Mouse (Mus musculus) MEL (cell line): Measurements from ENCODE around the gene Shisa2. TPM values are rescaled to one million over a fixed set of nuclear protein-coding genes. Genes with fewer than 3 reads are reported as not detected.

Experiments
- DNase-seq: peaks from one replicate; pipeline ENCODE4 v3.0.0; 2011; ENCODE audit warnings: low read depth, low spot score
- H3K27ac ChIP-seq: 2 replicates; pipeline ENCODE4 v1.5.1; 2012; ENCODE audit warnings: low read depth, mild to moderate bottlenecking, control low read depth, low read length, moderate library complexity; ENCODE audit not compliant: control insufficient read depth
- H3K27me3 ChIP-seq, 2 experiments: fragments of 150-350 bp in 1 of 2; sonication (generic) in 1 of 2; 2 replicates each; pipeline ENCODE4 v1.6.1; 2012; ENCODE audit warnings: low read length in 2 of 2, mild to moderate bottlenecking in 2 of 2, improper control_type of control experiment in 1 of 2, moderate library complexity in 1 of 2; ENCODE audit not compliant: insufficient read depth in 2 of 2, control insufficient read depth in 1 of 2
- H3K36me3 ChIP-seq, 2 experiments: 2 replicates each; pipeline ENCODE4 v1.6.1; 2012 to 2014; ENCODE audit warnings: low read length in 2 of 2, improper control_type of control experiment in 1 of 2, inconsistent platforms in 1 of 2, mild to moderate bottlenecking in 1 of 2; ENCODE audit not compliant: insufficient read depth in 2 of 2, control insufficient read depth in 1 of 2
- H3K4me1 ChIP-seq, 2 experiments: fragments of 150-350 bp in 1 of 2; sonication (generic) in 1 of 2; 2 replicates each; pipeline ENCODE4 v1.6.1; 2012; ENCODE audit warnings: low read length in 2 of 2, improper control_type of control experiment in 1 of 2, mild to moderate bottlenecking in 1 of 2; ENCODE audit not compliant: insufficient read depth in 2 of 2, control insufficient read depth in 1 of 2
- H3K4me3 ChIP-seq, 2 experiments: fragments of 150-350 bp in 1 of 2; sonication (generic) in 1 of 2; 2 replicates each; pipeline ENCODE4 v1.5.1; 2012; ENCODE audit warnings: low read depth in 2 of 2, low read length in 2 of 2, mild to moderate bottlenecking in 2 of 2, moderate library complexity in 2 of 2, control low read depth in 1 of 2, improper control_type of control experiment in 1 of 2; ENCODE audit not compliant: control insufficient read depth in 1 of 2, insufficient read depth in 1 of 2
- H3K79me2 ChIP-seq: 2 replicates; pipeline ENCODE4 v1.6.1; 2012; ENCODE audit warnings: mild to moderate bottlenecking, low read length, moderate library complexity; ENCODE audit not compliant: control insufficient read depth, poor library complexity, insufficient read depth
- H3K9ac ChIP-seq: 2 replicates; pipeline ENCODE4 v1.6.1; 2012; ENCODE audit warnings: low read depth, mild to moderate bottlenecking, control low read depth, low read length, moderate library complexity; ENCODE audit not compliant: control insufficient read depth, poor library complexity, severe bottlenecking
- H3K9me3 ChIP-seq: fragments of 150-350 bp; sonication (generic); replicated peaks from 2 replicates; pipeline ENCODE4 v1.6.1; 2012; ENCODE audit warnings: mild to moderate bottlenecking, low read length, improper control_type of control experiment, moderate library complexity; ENCODE audit not compliant: insufficient read depth
- CHD1 ChIP-seq: IDR thresholded peaks from 2 replicates; pipeline ENCODE4 v1.6.1; 2012; ENCODE audit warnings: low read depth, mild to moderate bottlenecking, inconsistent platforms, low read length, improper control_type of control experiment
- CHD2 ChIP-seq: IDR thresholded peaks from 2 replicates; pipeline ENCODE4 v1.6.1; 2011; ENCODE audit warnings: low read length, improper control_type of control experiment
- CTCF ChIP-seq, 3 experiments: IDR thresholded peaks in 2 of 3; conservative IDR thresholded peaks in 1 of 3; 2 replicates each; pipeline ENCODE4 v1.5.1; 2011 to 2012; ENCODE audit warnings: low read length in 3 of 3, low read depth in 2 of 3, mild to moderate bottlenecking in 2 of 3, improper control_type of control experiment in 1 of 3, inconsistent platforms in 1 of 3, mixed read lengths in 1 of 3, moderate library complexity in 1 of 3; ENCODE audit not compliant: control insufficient read depth in 1 of 3, insufficient read depth in 1 of 3, poor library complexity in 1 of 3, severe bottlenecking in 1 of 3
- E2F4 ChIP-seq: IDR thresholded peaks from 2 replicates; pipeline ENCODE4 v1.6.1; 2011; ENCODE audit warnings: low read depth, low read length, improper control_type of control experiment, borderline replicate concordance
- ELF1 ChIP-seq: IDR thresholded peaks from 2 replicates; pipeline ENCODE4 v1.6.1; 2014; ENCODE audit warnings: low read depth, mild to moderate bottlenecking, inconsistent platforms, low read length, improper control_type of control experiment, moderate library complexity
- EP300 ChIP-seq, 2 experiments: IDR thresholded peaks; 2 replicates each; pipeline ENCODE4 v1.6.1; 2011; ENCODE audit warnings: improper control_type of control experiment in 2 of 2, low read length in 2 of 2, low read depth in 1 of 2, mild to moderate bottlenecking in 1 of 2
- ETS1 ChIP-seq: IDR thresholded peaks from 2 replicates; pipeline ENCODE4 v1.6.1; 2012; ENCODE audit warnings: low read depth, mild to moderate bottlenecking, inconsistent platforms, low read length, improper control_type of control experiment, moderate library complexity
- GABPA ChIP-seq: IDR thresholded peaks from 2 replicates; pipeline ENCODE4 v1.6.1; 2012; ENCODE audit warnings: low read depth, mild to moderate bottlenecking, inconsistent platforms, low read length, improper control_type of control experiment, moderate library complexity
- GATA1 ChIP-seq: IDR thresholded peaks from 2 replicates; pipeline ENCODE4 v1.6.1; 2011; ENCODE audit warnings: low read depth, low read length, improper control_type of control experiment
- JUND ChIP-seq: IDR thresholded peaks from 2 replicates; pipeline ENCODE4 v1.6.1; 2011; ENCODE audit warnings: low read depth, mild to moderate bottlenecking, improper control_type of control experiment, low read length
- KAT2A ChIP-seq: conservative IDR thresholded peaks from 2 replicates; pipeline ENCODE4 v1.6.1; 2012; ENCODE audit warnings: low read depth, low read length, improper control_type of control experiment, inconsistent platforms
- MXI1 ChIP-seq: IDR thresholded peaks from 2 replicates; pipeline ENCODE4 v1.6.1; 2011; ENCODE audit warnings: mild to moderate bottlenecking, low read depth, low read length, improper control_type of control experiment
- MYB ChIP-seq: IDR thresholded peaks from 2 replicates; pipeline ENCODE4 v1.6.1; 2011; ENCODE audit warnings: mild to moderate bottlenecking, low read depth, low read length, improper control_type of control experiment
- NELFE ChIP-seq: IDR thresholded peaks from 2 replicates; pipeline ENCODE4 v1.6.1; 2011; ENCODE audit warnings: low read depth, low read length, improper control_type of control experiment
- NRF1 ChIP-seq: IDR thresholded peaks from 2 replicates; pipeline ENCODE4 v1.6.1; 2014; ENCODE audit warnings: low read depth, mild to moderate bottlenecking, inconsistent platforms, low read length, improper control_type of control experiment, moderate library complexity; ENCODE audit not compliant: poor library complexity, insufficient read depth, severe bottlenecking
- POLR2AphosphoS2 ChIP-seq: IDR thresholded peaks from 2 replicates; pipeline ENCODE4 v1.6.1; 2011; ENCODE audit warnings: low read length, improper control_type of control experiment
- POLR2AphosphoS5 ChIP-seq: IDR thresholded peaks from 2 replicates; pipeline ENCODE4 v1.6.1; 2012; ENCODE audit warnings: low read depth, borderline replicate concordance, mild to moderate bottlenecking, inconsistent platforms, low read length, moderate library complexity, mixed read lengths
- RCOR1 ChIP-seq: IDR thresholded peaks from 2 replicates; pipeline ENCODE4 v1.6.1; 2012; ENCODE audit warnings: low read depth, mild to moderate bottlenecking, inconsistent platforms, low read length, improper control_type of control experiment
- SIN3A ChIP-seq: IDR thresholded peaks from 2 replicates; pipeline ENCODE4 v1.6.1; 2012; ENCODE audit warnings: low read length, improper control_type of control experiment, inconsistent platforms
- TCF12 ChIP-seq: IDR thresholded peaks from 2 replicates; pipeline ENCODE4 v1.6.1; 2014; ENCODE audit warnings: low read depth, mild to moderate bottlenecking, inconsistent platforms, low read length, improper control_type of control experiment, moderate library complexity
- USF1 ChIP-seq: IDR thresholded peaks from 2 replicates; pipeline ENCODE4 v1.6.1; 2014; ENCODE audit warnings: low read depth, mild to moderate bottlenecking, inconsistent platforms, low read length, improper control_type of control experiment, moderate library complexity
- ZMIZ1 ChIP-seq: IDR thresholded peaks from 2 replicates; pipeline ENCODE4 v1.6.1; 2012; ENCODE audit warnings: low read depth, mild to moderate bottlenecking, inconsistent platforms, low read length, improper control_type of control experiment, moderate library complexity
- polyA plus RNA-seq, 2 experiments: library from polyadenylated mRNA; stranded (reverse) in 1 of 2; unstranded in 1 of 2; fragments of >175 nt in 1 of 2; fragments of >200 nt in 1 of 2; gene quantifications; 2 replicates each; pipeline versions ENCODE4 v1.2.1 to v1.2.4; 2012; ENCODE audit warnings: low replicate concordance in 2 of 2, low read depth in 1 of 2; ENCODE audit not compliant: insufficient read length in 2 of 2, insufficient read depth in 1 of 2, missing spikeins in 1 of 2
- total RNA-seq: library from RNA; depleted of rRNA; stranded (reverse); fragments of 300-350 nt; gene quantifications from 2 replicates; pipeline ENCODE4 v1.2.3, GENCODE M21; 2012

Gene Shisa2
- total and polyA plus RNA-seq, 3 experiments: not detected

GRCm38 (mm10) chr14:59624326-59624885, 702 bp upstream of the Shisa2 start:
- Histone ChIP-seq H3K36me3 (no peaks in the 10 kb centered on the region), H3K4me1 (no peaks in the 10 kb centered on the region), H3K79me2 (no peaks in the 10 kb centered on the region), H3K4me3 (no peak overlapping the region), H3K9me3 (no peaks in the 10 kb centered on the region), H3K27ac (no peak overlapping the region), H3K9ac (no peak overlapping the region), H3K27me3 (no peaks in the 10 kb centered on the region)
- no peak for TF ChIP-seq ZMIZ1
- TF ChIP-seq MXI1: no peak
- TF ChIP-seq USF1: no peak
- no peak for TF ChIP-seq MYB
- TF ChIP-seq EP300 (IDR thresholded peaks at IDR 0.05; ENCODE audit: low read depth in 1 of 2, low read length in 2 of 2): no peak
- no peak for TF ChIP-seq NELFE
- TF ChIP-seq KAT2A: no peak
- TF ChIP-seq ETS1: no peak
- no peak for TF ChIP-seq CHD1
- no peak for TF ChIP-seq RCOR1
- DNase-seq: no peak

GRCm38 (mm10) chr14:59625806-59626364, 777 bp downstream of the Shisa2 start:
- Histone ChIP-seq H3K36me3 (no peaks in the 10 kb centered on the region), H3K9ac (no peak overlapping the region), H3K27ac (no peak overlapping the region), H3K4me3 (no peak overlapping the region), H3K9me3 (no peaks in the 10 kb centered on the region), H3K79me2 (no peaks in the 10 kb centered on the region), H3K4me1 (no peaks in the 10 kb centered on the region), H3K27me3 (no peaks in the 10 kb centered on the region)
- DNase-seq: no peak
- TF ChIP-seq TCF12: no peak
- no peak for TF ChIP-seq JUND
- no peak for TF ChIP-seq ELF1
- no peak for TF ChIP-seq RCOR1
- TF ChIP-seq CHD1: no peak
- no peak for TF ChIP-seq GATA1
- TF ChIP-seq CTCF (IDR thresholded peaks at IDR 0.05 in 2 of 3, conservative IDR thresholded peaks at IDR 0.05 in 1 of 3; ENCODE audit: control insufficient read depth in 1 of 3, insufficient read depth in 1 of 3, low read depth in 2 of 3, low read length in 3 of 3, poor library complexity in 1 of 3, severe bottlenecking in 1 of 3): no peak
- no peak for TF ChIP-seq POLR2AphosphoS2
- no peak for TF ChIP-seq E2F4
- TF ChIP-seq SIN3A: no peak
- TF ChIP-seq CHD2: no peak
- no peak for TF ChIP-seq EP300 (IDR thresholded peaks at IDR 0.05; ENCODE audit: low read depth in 1 of 2, low read length in 2 of 2)
- TF ChIP-seq POLR2AphosphoS5: no peak
- TF ChIP-seq GABPA: no peak
- TF ChIP-seq NRF1: no peak
